8 mouse cellular contexts compared by ENCODE assay signal in the genomic region with DNA sequence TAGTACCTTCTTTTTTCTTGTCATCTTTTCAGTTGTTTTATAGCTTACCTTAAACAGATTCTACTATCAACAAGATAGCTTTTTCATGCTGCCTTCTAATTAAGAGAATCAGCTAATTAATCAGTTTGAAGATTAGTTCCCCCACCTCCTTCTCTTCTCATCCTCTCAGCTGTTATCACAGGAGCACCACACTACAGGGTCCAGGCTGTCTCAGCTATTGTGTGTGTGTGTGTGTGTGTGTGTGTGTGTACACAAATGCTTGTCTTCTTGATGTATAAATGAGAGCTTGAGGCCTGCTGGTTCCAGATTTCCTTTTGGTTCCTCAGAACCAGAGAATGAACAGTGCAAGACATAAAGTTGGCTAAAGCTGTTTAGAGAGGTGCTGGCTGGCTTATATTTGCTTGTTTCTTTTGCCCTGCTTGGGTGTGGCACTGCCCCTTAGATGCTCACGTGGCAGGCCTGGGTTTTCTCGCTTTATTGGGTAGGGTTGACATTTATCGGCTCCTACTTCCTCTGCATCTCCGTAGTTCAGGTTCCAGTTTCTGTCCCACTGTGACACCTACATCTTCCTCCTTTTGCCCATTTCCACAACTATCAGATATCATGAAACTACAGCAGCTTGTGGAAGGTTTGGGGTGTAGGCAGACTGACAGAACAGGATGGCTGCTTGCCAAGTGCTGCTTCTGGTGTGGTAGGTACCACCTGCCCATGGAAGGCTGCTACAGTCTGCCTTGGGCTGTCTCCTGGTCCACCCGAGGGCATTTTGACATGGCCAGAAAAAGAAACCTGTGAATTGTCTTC. TPM values are rescaled to one million over a fixed set of nuclear protein-coding genes. Genes with fewer than 3 reads are reported as not detected.
DNase-seq lines count a peak whose midpoint lies in the region; ATAC-seq and TF ChIP-seq lines count a peak whose summit lies in the region.

No protein-coding gene starts in this region.

- H3K4me3 ChIP-seq in kidney, adult 2 months (ENCODE audit: insufficient read depth, low read depth, low read length): no peak overlapping the region

- no peaks in the 10 kb centered on the region for H3K27me3 ChIP-seq in kidney, adult 2 months (replicated peaks; ENCODE audit: control insufficient read depth, insufficient read depth, low read length)

- no peaks in the 10 kb centered on the region for H3K36me3 ChIP-seq in kidney, adult 2 months (ENCODE audit: control insufficient read depth, insufficient read depth, low read length)

- peak; percentile 42 for DNase-seq in kidney, postnatal 10 days
- DNase-seq in kidney, adult 9 months: no peak
- DNase-seq in cerebellum, postnatal 36 days: peak; percentile 68 to 73
- DNase-seq in layer of hippocampus, adult 18-20 months (ENCODE audit: low spot score in 2 of 2): peak; percentile 40 to 81
- peak; percentile 41 for DNase-seq in lung, postnatal 36 days
- DNase-seq in adipocyte (ENCODE audit: low spot score): no peak
- DNase-seq in kidney, adult 2 months: no peak

- peaks cover 19% of the 10 kb centered on the region for H3K4me1 ChIP-seq in kidney, adult 2 months (ENCODE audit: control insufficient read depth, insufficient read depth, low read length)

- TF ChIP-seq POLR2A in kidney, adult 2 months (IDR thresholded peaks at IDR 0.05; ENCODE audit: low read depth, low read length): no peak

- peak; percentile 3 for ATAC-seq in activated CD4-positive, CD25-positive, alpha-beta regulatory T cell, adult 4 months

- WGBS in kidney, adult 2 months: 63% methylated on average over 5 of the region's 5 CpGs

- no peak for TF ChIP-seq CTCF in kidney, adult 2 months (conservative IDR thresholded peaks at IDR 0.05; ENCODE audit: insufficient read depth, insufficient read length, low read depth, low read length)

- H3K27ac ChIP-seq in kidney, adult 2 months (ENCODE audit: insufficient read depth, low read depth, low read length): no peak overlapping the region

RNA-seq across cellular contexts. Expression of a gene that starts 29.6 kb away (rescaled TPM):
- polyA plus RNA-seq in activated CD4-positive, CD25-positive, alpha-beta regulatory T cell, adult 4 months (2017; shearing (Covaris generic)): 10 to 100 TPM; 18.5 to 24.0 TPM
- 10 to 100 TPM; 48.9 to 54.9 TPM for total RNA-seq in layer of hippocampus, adult 18-20 months (2021)
- 19.1 and 23.7 TPM in 2 replicates for polyA plus RNA-seq in kidney, adult 2 months (2012; rRNA removed)

Comparison
In these comparisons a context has a peak if more than half of its experiments do, and no peak if none do; other contexts are left out.
1. DNase-seq: peak in kidney, postnatal 10 days (single experiment), cerebellum, postnatal 36 days (2 of 2), layer of hippocampus, adult 18-20 months (2 of 2) and lung, postnatal 36 days (single experiment); none in kidney, adult 9 months (single experiment), adipocyte (single experiment) and kidney, adult 2 months (single experiment).